Mouse (Mus musculus): ENCODE measurements around the gene Ptprh. TPM values are rescaled to one million over a fixed set of nuclear protein-coding genes. Genes with fewer than 3 reads are reported as not detected.

Gene Ptprh
- polyA plus RNA-seq, 1 experiment from 2014 or later = 0.13 TPM

DNA sequence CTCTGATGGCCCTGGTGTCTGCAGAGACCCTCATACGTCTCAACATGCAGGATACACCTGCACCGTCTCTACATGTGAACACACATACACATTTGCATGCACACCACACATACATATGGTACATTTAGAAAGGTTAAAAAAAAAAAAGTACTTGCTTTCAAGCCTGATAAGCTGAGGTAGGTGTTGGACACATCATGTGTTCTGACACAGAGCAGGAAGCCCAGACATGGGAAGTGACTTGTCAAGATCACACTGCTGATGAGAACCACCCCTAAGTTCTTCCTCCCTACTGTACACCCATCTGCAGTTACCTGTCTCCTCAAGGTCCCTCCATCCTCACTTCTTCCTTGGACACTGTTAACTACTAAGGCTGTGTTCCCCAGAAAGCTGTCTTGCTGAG lies 22.1 kb upstream of the Ptprh start:
- ATAC-seq (replicated peaks; ENCODE audit: low FRiP score, low read depth) (no peak), DNase-seq (ENCODE audit: low spot score) (no peak)
- Histone ChIP-seq H3K9ac (ENCODE audit: low read depth, low read length) (no peak overlapping the region), H3K9me3 (replicated peaks; ENCODE audit: low read length) (no peaks in the 10 kb centered on the region), H3K4me1 (replicated peaks; ENCODE audit: insufficient read depth, low read length) (no peaks in the 10 kb centered on the region), H3K4me2 (ENCODE audit: low read length) (no peak overlapping the region), H3K27ac (no peak overlapping the region), H3K36me3 (ENCODE audit: insufficient read depth, low read length) (peaks cover 9% of the 10 kb centered on the region; the same call in 1 of the 2 replicates), H3K4me3 (replicated peaks; ENCODE audit: low read depth, low read length) (no peak overlapping the region), H3K27me3 (ENCODE audit: insufficient read depth, low read length) (no peaks in the 10 kb centered on the region)
- 98% methylated on average over 2 of the region's 2 CpGs for WGBS
- TF ChIP-seq CTCF (IDR thresholded peaks at IDR 0.05; ENCODE audit: low read depth) = no peak

DNA sequence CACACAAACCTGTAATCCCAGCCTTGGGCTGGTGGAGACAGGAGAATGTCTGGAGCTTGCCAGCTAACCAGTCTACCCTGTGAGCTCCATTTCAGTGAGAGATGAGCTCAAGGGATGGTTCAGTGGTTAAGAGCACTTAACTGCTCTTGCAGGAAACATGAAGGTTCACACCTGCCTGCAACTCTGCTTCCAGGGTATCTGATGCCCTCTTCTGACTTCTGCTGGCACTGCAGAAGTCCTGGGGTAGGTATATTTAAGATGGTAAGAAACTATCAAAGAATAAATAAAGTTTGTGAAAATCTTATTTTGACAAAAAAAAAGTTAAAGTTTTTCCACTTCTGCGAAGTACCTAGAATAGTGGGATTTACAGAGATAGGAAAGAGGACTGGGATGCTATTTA lies 20.5 kb upstream of the Ptprh start:
- TF ChIP-seq CTCF (IDR thresholded peaks at IDR 0.05; ENCODE audit: low read depth) = peak; percentile 39; the same call in 1 of the 2 replicates
- H3K9me3 ChIP-seq (replicated peaks; ENCODE audit: low read length) = no peaks in the 10 kb centered on the region
- no peaks in the 10 kb centered on the region for H3K27me3 ChIP-seq (ENCODE audit: insufficient read depth, low read length)
- ATAC-seq (replicated peaks; ENCODE audit: low FRiP score, low read depth) = 0 out of 2 replicates have a peak, but pooled peaks have one; percentile 27
- H3K9ac ChIP-seq (ENCODE audit: low read depth, low read length) = no peak overlapping the region
- no peak overlapping the region for H3K27ac ChIP-seq
- no peaks in the 10 kb centered on the region for H3K4me1 ChIP-seq (replicated peaks; ENCODE audit: insufficient read depth, low read length)
- H3K36me3 ChIP-seq (ENCODE audit: insufficient read depth, low read length) = 0 out of 2 replicates have a peak, but pooled peaks cover 6% of the 10 kb centered on the region
- H3K4me2 ChIP-seq (ENCODE audit: low read length) = no peak overlapping the region
- no peak overlapping the region for H3K4me3 ChIP-seq (replicated peaks; ENCODE audit: low read depth, low read length)
- DNase-seq (ENCODE audit: low spot score) = peak; percentile 28
- 31% methylated on average over 1 of the region's 1 CpGs for WGBS

DNA sequence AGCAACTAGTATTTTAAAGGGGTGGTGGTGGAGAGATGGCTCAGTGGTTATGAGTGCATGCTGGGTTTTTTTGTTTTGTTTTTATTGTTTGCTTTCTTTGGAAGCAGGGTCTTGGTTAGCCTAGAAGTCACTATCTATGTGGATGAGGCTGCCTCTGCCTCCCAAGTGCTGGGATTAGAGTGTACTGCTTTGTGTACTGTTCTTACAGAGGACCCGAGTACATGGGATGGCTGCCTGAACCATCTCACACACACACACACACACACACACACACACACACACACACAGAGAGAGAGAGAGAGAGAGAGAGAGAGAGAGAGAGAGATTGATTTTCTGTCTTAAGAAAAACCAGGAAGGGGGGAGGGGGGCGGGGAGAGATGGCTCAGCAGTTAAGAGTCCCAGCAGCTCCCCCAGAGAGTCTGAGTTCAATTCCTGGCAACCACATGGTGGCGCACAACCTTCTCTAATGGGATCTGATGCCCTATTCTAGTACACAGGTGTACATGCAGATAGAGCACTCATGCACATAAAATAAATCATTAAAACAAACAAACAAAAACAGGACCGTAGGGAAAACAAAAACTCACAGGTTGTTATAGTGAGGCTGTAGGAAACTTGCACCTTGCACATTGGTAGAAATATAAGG lies 19.8 kb upstream of the Ptprh start:
- Histone ChIP-seq H3K36me3 (ENCODE audit: insufficient read depth, low read length) (no peaks in the 10 kb centered on the region), H3K27ac (no peak overlapping the region), H3K4me1 (replicated peaks; ENCODE audit: insufficient read depth, low read length) (no peaks in the 10 kb centered on the region), H3K9me3 (replicated peaks; ENCODE audit: low read length) (no peaks in the 10 kb centered on the region), H3K4me2 (ENCODE audit: low read length) (no peak overlapping the region), H3K27me3 (ENCODE audit: insufficient read depth, low read length) (no peaks in the 10 kb centered on the region), H3K4me3 (replicated peaks; ENCODE audit: low read depth, low read length) (no peak overlapping the region), H3K9ac (ENCODE audit: low read depth, low read length) (no peak overlapping the region)
- 18% methylated on average over 4 of the region's 4 CpGs for WGBS
- ATAC-seq (replicated peaks; ENCODE audit: low FRiP score, low read depth) = no peak; the same call in 1 of the 2 replicates
- DNase-seq (ENCODE audit: low spot score) = peak; percentile 46
- peak; percentile 65 for TF ChIP-seq CTCF (IDR thresholded peaks at IDR 0.05; ENCODE audit: low read depth)

DNA sequence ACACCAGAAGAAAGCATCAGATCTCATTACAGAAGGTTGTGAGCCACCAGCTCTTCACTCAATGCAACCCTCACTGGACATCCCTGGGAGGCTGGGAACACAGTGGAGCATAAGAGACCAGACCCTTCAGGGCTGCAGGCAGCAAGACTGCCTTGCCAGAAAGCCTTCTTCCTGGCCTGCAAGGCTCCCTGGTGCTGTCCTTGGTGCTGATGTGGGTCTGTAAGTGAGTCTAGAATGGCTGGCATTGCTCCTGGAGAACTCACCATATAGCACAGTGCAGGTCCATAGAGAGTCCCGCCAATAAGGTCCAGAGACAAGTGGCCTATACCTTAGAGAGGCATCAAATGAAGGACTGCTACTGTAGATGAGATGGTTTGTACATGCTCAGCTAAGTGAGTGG lies 16.1 kb upstream of the Ptprh start:
- TF ChIP-seq CTCF (IDR thresholded peaks at IDR 0.05; ENCODE audit: low read depth) = no peak
- no peak overlapping the region for H3K27ac ChIP-seq
- H3K27me3 ChIP-seq (ENCODE audit: insufficient read depth, low read length) = no peaks in the 10 kb centered on the region
- H3K4me1 ChIP-seq (replicated peaks; ENCODE audit: insufficient read depth, low read length) = no peaks in the 10 kb centered on the region
- H3K9ac ChIP-seq (ENCODE audit: low read depth, low read length) = no peak overlapping the region
- H3K36me3 ChIP-seq (ENCODE audit: insufficient read depth, low read length) = no peaks in the 10 kb centered on the region
- ATAC-seq (replicated peaks; ENCODE audit: low FRiP score, low read depth) (no peak; the same call in 1 of the 2 replicates), DNase-seq (ENCODE audit: low spot score) (peak; percentile 78)
- WGBS = 32% methylated on average over 1 of the region's 1 CpGs
- no peak overlapping the region for H3K4me2 ChIP-seq (ENCODE audit: low read length)
- no peaks in the 10 kb centered on the region for H3K9me3 ChIP-seq (replicated peaks; ENCODE audit: low read length)
- no peak overlapping the region for H3K4me3 ChIP-seq (replicated peaks; ENCODE audit: low read depth, low read length)

DNA sequence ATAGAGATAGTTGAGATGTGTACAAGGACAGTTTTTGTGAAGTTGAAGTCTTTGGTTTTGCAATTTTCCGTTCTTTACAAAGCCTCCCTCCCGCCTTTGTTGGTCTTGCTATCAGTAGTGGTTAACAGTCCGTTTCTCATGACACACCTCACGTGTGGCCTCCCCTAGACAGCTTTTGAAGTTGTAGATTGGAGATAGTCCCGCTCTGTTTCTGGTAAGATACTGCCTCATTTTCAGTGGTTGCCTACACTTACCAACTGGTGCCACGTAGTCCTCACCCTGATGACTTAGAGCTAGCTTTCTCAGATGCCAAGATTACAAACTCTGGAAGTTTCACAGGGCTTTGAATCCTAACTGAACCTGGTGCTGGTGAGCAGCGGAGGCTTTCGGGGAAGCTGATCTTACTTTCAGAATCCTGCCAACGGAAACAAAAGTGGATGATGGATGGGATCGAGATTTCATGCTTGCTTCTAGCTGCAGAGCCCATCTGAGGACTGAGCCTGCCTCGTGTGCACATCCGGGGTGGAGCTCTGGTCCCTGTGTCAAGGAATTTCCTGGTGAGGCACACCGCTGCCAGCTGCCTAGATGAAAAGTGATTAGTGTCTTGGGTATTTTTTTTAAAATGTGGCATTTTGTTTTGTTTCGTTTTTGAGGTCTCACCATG lies 10.0 kb upstream of the Ptprh start:
- H3K4me1 ChIP-seq (replicated peaks; ENCODE audit: insufficient read depth, low read length) = no peaks in the 10 kb centered on the region
- H3K36me3 ChIP-seq (ENCODE audit: insufficient read depth, low read length) = no peaks in the 10 kb centered on the region
- H3K9ac ChIP-seq (ENCODE audit: low read depth, low read length) = no peak overlapping the region
- WGBS = 70% methylated on average over 14 of the region's 14 CpGs
- H3K9me3 ChIP-seq (replicated peaks; ENCODE audit: low read length) = no peaks in the 10 kb centered on the region
- no peak overlapping the region for H3K4me2 ChIP-seq (ENCODE audit: low read length)
- DNase-seq (ENCODE audit: low spot score) (no peak), ATAC-seq (replicated peaks; ENCODE audit: low FRiP score, low read depth) (no peak)
- no peak for TF ChIP-seq CTCF (IDR thresholded peaks at IDR 0.05; ENCODE audit: low read depth)
- H3K27ac ChIP-seq = no peak overlapping the region
- H3K4me3 ChIP-seq (replicated peaks; ENCODE audit: low read depth, low read length) = no peak overlapping the region
- H3K27me3 ChIP-seq (ENCODE audit: insufficient read depth, low read length) = no peaks in the 10 kb centered on the region

DNA sequence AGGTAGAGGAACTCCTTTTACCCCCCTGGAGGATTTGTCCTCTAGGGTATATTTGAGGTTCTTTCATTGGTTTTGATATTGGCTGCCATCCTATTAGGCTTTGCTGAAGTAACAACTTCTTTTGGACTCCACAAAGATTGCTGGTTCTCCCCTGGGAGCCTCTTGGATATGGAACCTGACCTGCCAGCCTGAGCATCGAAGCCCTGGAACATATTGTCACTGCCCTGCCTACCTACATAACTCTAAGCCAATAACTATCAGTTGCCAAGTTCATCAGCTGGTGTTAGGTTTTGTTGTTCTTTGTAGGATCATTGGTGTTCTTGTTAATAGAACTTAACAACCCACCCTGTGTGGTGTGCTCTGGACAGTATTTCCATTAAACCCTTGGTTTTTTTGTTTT lies 9.1 kb upstream of the Ptprh start:
- Histone ChIP-seq H3K36me3 (ENCODE audit: insufficient read depth, low read length) (no peaks in the 10 kb centered on the region), H3K27ac (no peak overlapping the region), H3K27me3 (ENCODE audit: insufficient read depth, low read length) (no peaks in the 10 kb centered on the region), H3K9me3 (replicated peaks; ENCODE audit: low read length) (no peaks in the 10 kb centered on the region), H3K4me2 (ENCODE audit: low read length) (no peak overlapping the region), H3K4me1 (replicated peaks; ENCODE audit: insufficient read depth, low read length) (no peaks in the 10 kb centered on the region), H3K9ac (ENCODE audit: low read depth, low read length) (no peak overlapping the region), H3K4me3 (replicated peaks; ENCODE audit: low read depth, low read length) (no peak overlapping the region)
- WGBS = 40% methylated on average over 1 of the region's 1 CpGs
- no peak for ATAC-seq (replicated peaks; ENCODE audit: low FRiP score, low read depth)
- DNase-seq (ENCODE audit: low spot score) = no peak
- no peak for TF ChIP-seq CTCF (IDR thresholded peaks at IDR 0.05; ENCODE audit: low read depth)

Measured in kidney, postnatal 0 days (tissue).